Mouse (Mus musculus) v-Abl transformed pro-B cells (cell line): ENCODE measurements around the gene Nol11.

Experiments used
- in situ Hi-C, 2 experiments: fragments of 400-800 bp; cut with MboI; formaldehyde crosslinking; loops; one replicate each; pipeline ENCODE4 v1.15.1; 2025; ENCODE audit not compliant: unreplicated experiment in 2 of 2

Nol11 gene

DNA sequence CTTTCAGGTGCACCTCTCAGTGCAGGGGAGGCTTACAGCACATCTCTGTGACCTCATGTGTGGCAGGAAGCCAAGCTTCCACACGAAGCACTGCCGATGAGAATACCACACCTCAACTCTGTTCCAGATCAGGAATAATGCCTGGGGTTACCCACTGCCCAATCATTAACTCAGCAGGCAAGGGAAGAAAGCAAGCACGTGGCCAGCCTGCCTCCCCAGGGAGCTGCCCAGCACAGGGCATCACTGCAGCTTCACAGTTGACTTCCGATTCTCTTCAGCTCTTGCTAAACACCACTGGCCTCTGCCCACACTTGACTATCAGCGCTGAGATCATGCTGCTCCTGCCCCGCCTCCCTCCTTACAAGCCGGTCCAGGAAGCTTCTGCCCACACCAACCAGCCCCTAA is 64.9 kb downstream of the Nol11 start:
- in situ Hi-C loops: no loop called here

- in situ Hi-C loops: no loop called here
Observed at GRCm38 (mm10) chr11:107117789-107118188, 71.4 kb downstream of the Nol11 start.
